Mouse (Mus musculus): Measurements from ENCODE around the gene Gm10722.
"Not testable (repeated sequence)": the region's sequence is repeated elsewhere in the genome, so short reads cannot be mapped to it uniquely, and the experiment has no call there.

- TF ChIP-seq CTCF (IDR thresholded peaks at IDR 0.05; ENCODE audit: borderline replicate concordance, control insufficient read depth, extremely low read depth, insufficient read depth, low read length, poor library complexity); POLR2A (IDR thresholded peaks at IDR 0.05; ENCODE audit: control insufficient read depth, extremely low read depth, insufficient read depth, low read length, poor library complexity): not testable (repeated sequence)
These were observed at the start of gene Gm10722 for GRCm38 (mm10) chr9:3000445-3000972.
